Mouse (Mus musculus): Measurements from ENCODE around the gene Phf6.
"Not testable (repeated sequence)": the region's sequence is repeated elsewhere in the genome, so short reads cannot be mapped to it uniquely, and the experiment has no call there.

The Phf6 gene

GRCm38 (mm10) chrX:52981378-52981777 is 69.3 kb downstream of the Phf6 start:
- no peak for DNase-seq

- peak; percentile 89 to 94 for DNase-seq
Observed at GRCm38 (mm10) chrX:52987905-52988783, 76.1 kb downstream of the Phf6 start, which contains the start of gene Hprt. TSS of gene Hprt (plus strand) at chrX:52988137.

DNA sequence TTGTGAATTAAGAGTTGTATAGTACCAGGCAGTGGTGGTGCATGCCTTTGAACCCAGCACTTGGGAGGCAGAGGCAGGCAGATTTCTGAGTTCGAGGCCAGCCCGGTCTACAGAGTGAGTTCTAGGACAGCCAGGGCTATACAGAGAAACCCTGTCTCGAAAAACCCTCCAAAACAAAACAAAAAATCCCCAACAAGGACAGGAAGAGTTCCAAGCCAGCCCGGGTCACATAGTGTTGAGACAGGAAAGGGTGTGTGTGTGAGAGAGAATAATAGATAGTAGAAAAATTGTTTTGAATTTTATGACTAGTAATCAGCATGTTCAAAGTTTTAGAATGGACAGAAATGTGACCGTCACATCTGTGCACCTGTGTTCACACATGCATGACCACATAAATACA is 82.7 kb downstream of the Phf6 start:
- not testable (repeated sequence) for DNase-seq

DNA sequence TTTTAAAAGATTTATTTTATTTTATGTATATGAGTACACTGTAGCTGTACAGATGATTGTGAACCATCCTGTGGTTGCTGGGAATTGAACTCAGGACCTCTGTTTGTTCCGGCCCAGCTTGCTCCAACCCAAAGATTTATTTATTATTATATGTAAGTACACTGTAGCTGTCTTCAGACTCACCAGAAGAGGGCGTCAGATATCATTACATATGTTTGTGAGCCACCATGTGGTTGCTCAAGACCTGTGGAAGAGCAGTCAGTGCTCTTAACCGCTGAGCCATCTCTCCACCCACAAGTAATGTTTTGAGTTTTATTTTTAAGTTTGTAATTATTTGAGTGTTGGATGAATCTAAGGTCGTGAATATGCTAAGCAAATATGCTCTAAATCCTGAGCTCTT is 92.8 kb downstream of the Phf6 start:
- not testable (repeated sequence) for DNase-seq

DNA sequence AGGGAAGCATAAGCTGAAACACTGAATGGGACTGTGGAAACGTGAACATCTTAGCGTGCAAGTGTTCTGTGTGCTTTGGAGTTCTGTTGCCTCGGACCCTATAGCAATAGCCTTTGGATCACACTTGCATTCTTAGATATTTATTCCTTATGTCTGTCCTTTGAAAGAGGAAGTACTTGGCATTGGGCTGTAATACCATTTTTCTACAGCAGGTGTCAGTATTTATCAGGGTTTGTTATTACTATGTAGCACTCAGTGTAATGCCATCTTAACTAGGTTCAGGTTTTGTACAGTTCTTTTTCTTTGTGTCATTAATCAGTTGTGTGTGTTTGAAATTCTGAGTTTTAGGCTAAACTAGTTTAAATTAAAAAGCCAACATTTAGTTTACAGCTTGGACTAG is 94.0 kb downstream of the Phf6 start:
- no peak for DNase-seq
